Mouse (Mus musculus) cortical plate, adult 2 months (tissue): ENCODE measurements around the gene Cry2.

Experiments
- CTCF ChIP-seq: fragments of 200-500 bp; IDR thresholded peaks from 2 replicates; pipeline ENCODE4 v1.5.1; 2011; ENCODE audit warnings: mild to moderate bottlenecking, control low read depth, low read length; ENCODE audit not compliant: insufficient read depth; ENCODE audit errors: extremely low read depth
- POLR2A ChIP-seq: fragments of 200-500 bp; IDR thresholded peaks from 2 replicates; pipeline ENCODE4 v1.6.1; 2011; ENCODE audit warnings: mild to moderate bottlenecking, low read length, control low read depth; ENCODE audit not compliant: insufficient read depth; ENCODE audit errors: extremely low read depth

GRCm38 (mm10) chr2:92385113-92386051 is 48.5 kb downstream of the Cry2 start:
- no peak for TF ChIP-seq CTCF
- no peak for TF ChIP-seq POLR2A
